Mouse (Mus musculus): ENCODE results near the gene Sorbs1.

Sorbs1 gene

GRCm38 (mm10) chr19:40437651-40438068 is 75.9 kb downstream of the Sorbs1 start:
- no peak for DNase-seq (ENCODE audit: low read depth, low spot score)

GRCm38 (mm10) chr19:40436465-40437200 is 76.9 kb downstream of the Sorbs1 start:
- no peak for DNase-seq (ENCODE audit: low read depth, low spot score)

- no peak for DNase-seq (ENCODE audit: low read depth, low spot score)
These were observed 77.8 kb downstream of the Sorbs1 start for GRCm38 (mm10) chr19:40435797-40436196.

- no peak for DNase-seq (ENCODE audit: low read depth, low spot score)
These were observed 78.5 kb downstream of the Sorbs1 start for GRCm38 (mm10) chr19:40435045-40435444.

- DNase-seq (ENCODE audit: low read depth, low spot score): peak; percentile 22
These were observed 79.3 kb downstream of the Sorbs1 start for GRCm38 (mm10) chr19:40434042-40434869.

DNA sequence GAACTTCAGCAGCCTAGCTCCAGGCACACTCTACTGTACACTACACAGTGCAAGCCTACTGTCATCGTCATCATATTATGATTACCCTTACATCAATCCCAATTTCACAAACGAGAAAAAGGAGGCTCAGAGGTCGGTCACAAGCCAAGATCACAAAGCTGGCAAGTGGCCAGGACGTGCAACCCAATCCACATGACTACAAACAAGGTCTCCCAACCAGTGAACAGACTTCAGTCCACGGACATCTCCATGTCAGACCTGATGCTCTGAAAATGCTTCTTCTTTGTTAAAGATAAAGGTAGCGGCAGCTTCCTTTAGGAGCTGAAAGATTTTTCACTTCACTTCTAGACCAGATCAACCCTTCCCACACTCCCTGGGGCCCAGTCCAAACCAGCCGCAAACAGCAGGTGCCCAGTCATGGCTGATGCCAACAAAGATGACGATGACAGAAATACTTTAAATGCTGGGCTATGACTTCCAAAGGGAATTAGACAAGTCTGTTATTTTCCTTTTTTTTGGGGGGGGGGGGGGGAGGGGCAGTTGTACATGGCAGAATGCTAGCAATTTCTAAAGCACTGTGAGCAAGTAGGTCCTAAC is 80.2 kb downstream of the Sorbs1 start:
- DNase-seq (ENCODE audit: low read depth, low spot score): no peak

DNA sequence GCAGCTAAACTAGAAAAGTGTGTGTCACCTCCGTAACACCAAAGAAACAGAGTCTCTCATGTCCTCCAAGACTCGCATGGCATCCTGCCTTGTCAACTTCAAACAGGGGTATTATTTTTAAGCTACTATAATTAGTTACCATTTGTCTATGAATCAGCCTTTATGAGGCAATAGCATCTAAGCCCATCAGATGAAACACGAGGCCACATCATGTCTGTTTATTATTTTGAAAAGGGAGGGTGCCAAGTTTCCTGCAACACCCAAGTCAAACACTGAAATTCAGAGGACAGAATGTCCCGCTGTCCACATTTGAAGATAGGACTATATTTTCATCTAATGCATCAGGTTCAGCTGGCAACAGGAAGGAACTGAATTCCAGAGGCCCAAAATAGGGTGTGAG is 81.6 kb downstream of the Sorbs1 start:
- DNase-seq (ENCODE audit: low read depth, low spot score): no peak

DNA sequence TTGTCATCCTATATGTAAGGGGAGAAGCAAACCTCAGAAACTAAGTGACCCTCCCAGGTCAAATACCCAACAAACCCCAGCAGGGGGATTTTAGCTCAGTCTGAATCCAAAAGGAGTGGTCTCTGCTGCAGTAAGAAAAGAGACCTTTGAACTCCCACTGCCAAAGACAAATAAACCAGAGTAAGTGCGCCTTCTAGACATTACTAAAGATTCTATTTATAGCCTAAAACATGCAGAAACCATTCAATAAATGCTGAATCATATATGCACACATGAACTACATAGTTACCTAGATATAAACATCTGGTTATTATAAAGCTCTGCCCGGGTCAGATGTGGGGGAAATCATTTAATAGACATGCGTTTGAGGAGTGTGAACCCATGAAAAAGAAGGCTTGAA is 84.0 kb downstream of the Sorbs1 start:
- DNase-seq (ENCODE audit: low read depth, low spot score): no peak

DNA sequence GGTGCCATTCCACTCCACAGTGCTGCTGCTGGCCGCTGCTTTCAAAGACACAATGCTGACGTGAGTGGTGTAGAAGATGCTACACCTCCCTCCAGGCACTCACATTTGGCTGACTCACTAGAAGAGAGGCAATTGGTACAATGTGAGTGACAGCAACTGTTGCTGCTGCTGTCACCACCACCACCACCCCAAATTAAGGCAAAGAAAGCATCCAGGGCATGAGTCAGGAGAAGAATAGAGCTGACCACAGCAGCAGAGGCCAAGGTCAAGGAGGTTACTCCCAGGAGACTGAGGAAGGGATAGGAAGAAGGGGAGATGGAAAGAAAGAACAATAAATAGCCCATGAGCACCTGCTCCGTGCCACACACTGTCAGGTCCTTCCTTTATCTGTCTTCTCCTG is 84.4 kb downstream of the Sorbs1 start:
- DNase-seq (ENCODE audit: low read depth, low spot score): no peak

DNA sequence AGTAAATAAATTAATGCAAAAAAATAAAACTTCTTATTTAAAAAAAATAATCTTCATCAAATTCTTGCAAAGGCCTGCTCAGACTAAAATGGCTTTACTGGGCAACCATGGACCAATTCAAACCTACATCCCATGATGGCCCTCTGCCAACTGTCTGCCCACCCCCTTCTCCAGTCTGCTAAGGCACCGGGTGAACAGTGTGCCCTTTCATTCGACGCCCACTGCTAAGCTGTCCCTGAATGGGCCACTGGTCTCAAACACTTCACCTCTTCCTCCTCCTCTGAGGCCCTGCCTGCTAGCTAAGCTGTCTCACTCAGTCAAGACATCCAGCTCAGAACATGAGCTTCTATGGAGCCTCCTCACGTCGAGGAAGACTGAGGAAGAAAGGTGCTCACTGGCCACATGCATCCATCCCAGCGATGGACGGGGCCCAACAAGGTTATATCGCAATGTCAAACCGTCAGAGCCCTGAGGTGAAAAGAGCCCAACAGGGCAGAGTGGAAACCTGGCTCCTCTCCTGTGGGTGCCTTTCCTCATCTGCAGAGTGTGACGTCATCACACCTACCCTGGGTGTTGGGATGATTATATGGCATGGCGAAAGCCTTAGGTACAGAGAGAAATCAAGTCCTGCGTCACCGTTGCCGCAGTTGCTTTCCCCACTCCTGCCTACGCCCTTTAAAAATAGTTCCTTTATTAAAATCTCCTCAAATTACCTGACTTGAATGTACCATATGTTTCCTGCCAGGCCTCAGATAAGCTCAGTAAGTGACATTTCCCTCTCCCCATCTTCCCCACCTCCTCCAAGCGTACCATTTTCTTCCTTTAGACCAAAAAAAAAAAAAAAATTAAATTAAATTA is 87.2 kb downstream of the Sorbs1 start:
- DNase-seq (ENCODE audit: low read depth, low spot score): no peak

DNA sequence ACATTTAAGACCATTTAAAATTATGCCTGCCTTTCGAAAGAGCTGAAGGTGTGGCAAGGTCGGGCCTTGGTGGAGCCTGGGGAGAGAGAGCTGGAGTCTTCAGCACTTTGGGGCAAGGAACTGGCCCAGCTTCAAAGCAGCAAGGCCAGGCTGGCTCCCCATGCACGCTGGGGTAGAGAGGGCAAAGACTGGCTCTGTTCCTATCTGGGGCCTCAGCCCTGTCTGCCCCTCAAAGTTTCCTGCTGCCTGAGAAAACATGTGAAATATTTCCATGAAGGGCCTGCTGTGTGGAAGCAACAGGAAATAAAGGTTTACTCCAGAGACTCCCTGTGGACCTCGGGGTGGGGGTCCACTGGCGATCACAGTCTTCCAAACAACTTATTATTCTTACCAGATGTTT is 88.3 kb downstream of the Sorbs1 start:
- DNase-seq (ENCODE audit: low read depth, low spot score): no peak

DNA sequence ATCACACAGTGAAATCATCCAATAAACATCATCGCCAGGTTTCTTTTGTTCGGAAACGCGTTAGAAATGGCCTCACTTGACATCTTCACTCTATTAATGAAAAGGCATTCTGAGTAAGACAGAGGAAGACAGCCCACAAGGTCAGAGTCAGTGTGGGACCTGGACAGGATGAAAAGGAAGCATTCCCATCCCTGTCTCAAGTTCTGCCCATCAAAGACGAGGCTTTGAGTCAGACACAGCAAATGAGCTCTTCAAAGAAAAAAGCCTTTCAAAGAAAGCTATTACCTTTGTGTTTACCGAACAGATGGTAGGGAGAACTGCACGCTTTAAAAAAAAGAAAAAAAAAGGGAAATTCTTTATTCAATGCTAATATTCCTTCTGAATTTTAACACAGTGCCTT is 92.5 kb downstream of the Sorbs1 start:
- DNase-seq (ENCODE audit: low read depth, low spot score): no peak

DNA sequence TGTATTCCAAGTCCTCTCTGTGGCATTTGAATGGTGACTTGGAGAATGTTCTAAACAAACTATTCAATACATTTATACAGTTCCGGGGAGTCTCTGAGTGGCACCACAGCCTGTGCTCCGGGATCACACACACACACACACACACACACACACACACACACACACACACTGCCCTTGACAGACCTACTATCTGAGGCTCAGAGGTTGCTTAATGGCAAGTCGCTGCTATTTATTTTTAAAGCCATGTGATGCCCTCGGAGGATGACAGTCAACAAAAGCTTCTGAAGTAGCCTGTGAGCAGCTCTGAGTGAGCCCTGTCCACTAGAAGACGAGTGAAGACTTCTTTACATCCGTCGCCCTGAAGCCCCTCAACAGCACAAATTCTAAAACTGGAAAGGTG is 94.3 kb downstream of the Sorbs1 start:
- no peak for DNase-seq (ENCODE audit: low read depth, low spot score)

GRCm38 (mm10) chr19:40417155-40417821 is 96.3 kb downstream of the Sorbs1 start:
- DNase-seq (ENCODE audit: low read depth, low spot score): no peak

GRCm38 (mm10) chr19:40415725-40416124 is 97.9 kb downstream of the Sorbs1 start:
- no peak for DNase-seq (ENCODE audit: low read depth, low spot score)

- DNase-seq (ENCODE audit: low read depth, low spot score): no peak
These were observed 98.6 kb downstream of the Sorbs1 start for GRCm38 (mm10) chr19:40414798-40415475.

DNA sequence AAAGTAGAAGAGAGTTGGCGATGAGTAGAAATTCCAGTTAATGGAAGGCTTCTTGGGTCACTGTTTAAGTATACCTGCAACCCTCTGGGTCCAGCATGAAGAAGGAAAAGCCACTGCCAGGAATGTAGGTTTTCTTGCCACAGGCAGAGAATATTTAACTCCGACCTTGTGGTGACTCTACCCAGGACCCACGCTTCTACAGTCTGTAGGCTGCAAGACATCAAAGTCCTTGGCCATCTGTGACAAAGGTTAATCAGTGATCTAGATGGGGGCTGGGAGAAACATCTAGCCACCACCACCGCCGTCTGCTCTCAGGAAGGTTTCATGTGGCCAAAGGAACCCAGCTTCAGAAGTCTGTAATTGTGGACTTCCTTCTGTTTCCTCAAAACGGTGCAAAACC is 99.2 kb downstream of the Sorbs1 start:
- DNase-seq (ENCODE audit: low read depth, low spot score): no peak

DNA sequence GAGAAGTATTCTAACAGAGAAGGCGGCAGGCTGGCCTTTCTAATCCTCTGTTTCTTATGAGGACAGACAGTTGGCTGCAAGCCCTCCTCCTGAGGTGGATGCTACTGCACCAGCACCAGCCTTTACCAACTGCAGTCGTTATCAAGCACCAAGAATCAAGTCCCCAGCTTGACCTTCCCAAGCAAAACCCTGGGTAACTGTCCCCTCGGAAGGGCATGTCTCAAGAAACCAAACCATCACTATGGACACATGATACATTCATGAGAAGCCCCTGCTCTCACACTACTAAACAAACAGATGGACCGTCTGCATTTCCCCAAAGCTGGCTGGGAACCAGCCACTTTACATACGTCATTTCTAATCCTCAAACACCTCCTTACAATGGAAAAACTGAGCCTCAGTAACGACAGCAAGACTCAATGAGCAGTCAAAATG is 102.2 kb downstream of the Sorbs1 start:
- DNase-seq (ENCODE audit: low read depth, low spot score): no peak

GRCm38 (mm10) chr19:40410511-40410910 is 103.1 kb downstream of the Sorbs1 start:
- DNase-seq (ENCODE audit: low read depth, low spot score): no peak

GRCm38 (mm10) chr19:40410109-40410508 is 103.5 kb downstream of the Sorbs1 start:
- DNase-seq (ENCODE audit: low read depth, low spot score): no peak

Measured in embryo, embryonic 11.5 days (tissue).